Mouse (Mus musculus): ENCODE results near the gene Tcf20.

DNA sequence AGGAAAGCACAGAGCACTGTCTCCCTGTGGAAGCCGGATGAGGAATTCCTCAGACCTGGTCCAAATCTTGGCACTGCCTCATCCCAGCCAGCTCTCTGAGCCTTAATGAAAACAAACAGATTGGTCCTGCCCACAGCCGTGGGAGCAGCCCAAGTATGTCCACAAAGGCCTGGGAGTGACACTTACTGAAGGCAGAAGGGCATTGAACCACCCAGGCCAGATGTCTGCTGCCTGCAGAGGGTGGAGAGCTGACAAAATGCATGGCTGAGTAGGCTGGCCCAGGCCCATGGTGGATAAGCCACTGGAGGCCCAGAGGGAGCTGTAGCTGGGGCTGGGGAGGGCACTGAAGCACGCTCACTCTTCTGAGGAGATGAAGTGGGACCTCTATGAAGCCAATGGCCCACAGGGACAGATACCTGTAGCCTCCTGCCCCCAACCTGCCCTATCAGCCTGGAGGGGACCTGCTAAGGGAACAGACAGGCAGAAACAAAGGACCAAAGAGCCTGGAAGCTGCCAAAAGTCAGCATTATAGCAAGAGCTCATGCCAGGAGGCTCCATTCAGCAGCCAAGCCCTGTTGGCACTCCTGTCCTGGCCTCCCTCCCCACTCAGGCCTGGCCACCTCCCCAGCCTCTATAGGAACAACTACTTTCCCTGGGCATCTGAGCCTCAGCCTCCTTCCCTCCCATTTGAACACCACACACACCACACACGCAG, 54.6 kb downstream of the Tcf20 start:
- TF ChIP-seq GATA1 (IDR thresholded peaks at IDR 0.05; ENCODE audit: borderline replicate concordance, low read length) = no peak
- TF ChIP-seq FLI1 (IDR thresholded peaks at IDR 0.05; ENCODE audit: low read length) = no peak
